Mouse (Mus musculus) embryo, embryonic 10 days (tissue): ENCODE measurements around the gene Btbd35f24.
"Not testable (repeated sequence)": the region's sequence is repeated elsewhere in the genome, so short reads cannot be mapped to it uniquely, and the experiment has no call there.

Experiments used
- DNase-seq: peaks from one replicate; pipeline ENCODE4 v3.0.0-alpha.2; 2015; ENCODE audit warnings: low spot score

The Btbd35f24 gene

GRCm38 (mm10) chrX:3195727-3196126, at the start of gene Btbd35f24:
Gene Btbd35f24 (minus strand): TSS chrX:3195827.
- DNase-seq: not testable (repeated sequence)
